Mouse (Mus musculus) bone marrow macrophage, adult 2 months (primary cell): ENCODE measurements around the gene Hist1h3g. TPM values are rescaled to one million over a fixed set of nuclear protein-coding genes. Genes with fewer than 3 reads are reported as not detected.
"Not testable (repeated sequence)": the region's sequence is repeated elsewhere in the genome, so short reads cannot be mapped to it uniquely, and the experiment has no call there.

Source experiments
- H3K27ac ChIP-seq: 2 replicates; pipeline ENCODE4 v1.5.1; 2012; ENCODE audit warnings: low read depth, low read length; ENCODE audit not compliant: insufficient read depth
- H3K4me1 ChIP-seq: 2 replicates; pipeline ENCODE4 v1.6.1; 2012; ENCODE audit warnings: low read length; ENCODE audit not compliant: control insufficient read depth, insufficient read depth
- H3K4me3 ChIP-seq: 2 replicates; pipeline ENCODE4 v1.5.1; 2012; ENCODE audit warnings: mild to moderate bottlenecking, low read length, moderate library complexity; ENCODE audit not compliant: insufficient read depth
- CTCF ChIP-seq: IDR thresholded peaks from 2 replicates; pipeline ENCODE4 v1.5.1; 2012; ENCODE audit warnings: low read depth, mild to moderate bottlenecking, low read length, moderate library complexity
- POLR2A ChIP-seq: IDR thresholded peaks from 2 replicates; pipeline ENCODE4 v1.6.1; 2012; ENCODE audit warnings: mild to moderate bottlenecking, low read depth, low read length, borderline replicate concordance
- polyA plus RNA-seq: library from polyadenylated mRNA; stranded (reverse); fragments of >200 nt; gene quantifications from 2 replicates; pipeline ENCODE4 v1.2.4, GENCODE M21; 2012; ENCODE audit not compliant: missing spikeins, insufficient read depth, insufficient read length

Hist1h3g gene
- polyA plus RNA-seq, 1 experiment, result not detected

GRCm38 (mm10) chr13:23554925-23555838 lies 20.0 kb downstream of the Hist1h3g start:
- Histone ChIP-seq H3K27ac (peak overlapping the region; percentile 87), H3K4me3 (peak overlapping the region; percentile 62), H3K4me1 (peaks cover 14% of the 10 kb centered on the region)
- no peak for TF ChIP-seq CTCF
- TF ChIP-seq POLR2A, result peak; percentile 89

DNA sequence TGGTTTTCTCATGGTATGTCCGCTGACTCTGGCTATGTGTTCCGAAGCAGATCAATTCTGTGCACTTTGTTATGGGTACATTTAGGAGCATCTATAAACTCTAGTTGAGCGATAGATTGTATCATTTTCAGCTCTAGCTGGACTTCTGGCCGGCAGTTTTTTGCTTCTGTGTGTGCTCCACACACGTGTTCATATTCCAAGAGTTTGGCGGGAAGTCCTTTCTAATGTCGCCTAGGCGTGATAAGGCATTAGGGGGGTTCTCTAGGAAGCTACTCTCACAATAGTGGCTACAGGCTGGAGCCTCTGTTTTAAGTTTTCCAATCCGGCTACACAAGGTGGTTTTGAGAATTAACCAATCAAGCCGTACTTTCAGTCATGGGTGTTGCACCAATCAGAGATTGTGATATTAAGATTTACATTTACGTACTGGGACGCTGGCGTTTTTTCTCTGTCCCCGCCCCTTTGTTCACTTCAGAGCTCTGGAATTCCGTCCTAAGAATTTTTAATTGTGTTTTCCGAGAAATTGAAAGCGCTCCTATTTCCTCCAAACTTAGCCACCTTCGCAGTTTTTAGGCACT lies 20.7 kb downstream of the Hist1h3g start:
- H3K27ac ChIP-seq, result peak overlapping the region; percentile 87
- peak overlapping the region; percentile 62 for H3K4me3 ChIP-seq
- no peak for TF ChIP-seq POLR2A
- TF ChIP-seq CTCF, result no peak
- H3K4me1 ChIP-seq, result peaks cover 13% of the 10 kb centered on the region

DNA sequence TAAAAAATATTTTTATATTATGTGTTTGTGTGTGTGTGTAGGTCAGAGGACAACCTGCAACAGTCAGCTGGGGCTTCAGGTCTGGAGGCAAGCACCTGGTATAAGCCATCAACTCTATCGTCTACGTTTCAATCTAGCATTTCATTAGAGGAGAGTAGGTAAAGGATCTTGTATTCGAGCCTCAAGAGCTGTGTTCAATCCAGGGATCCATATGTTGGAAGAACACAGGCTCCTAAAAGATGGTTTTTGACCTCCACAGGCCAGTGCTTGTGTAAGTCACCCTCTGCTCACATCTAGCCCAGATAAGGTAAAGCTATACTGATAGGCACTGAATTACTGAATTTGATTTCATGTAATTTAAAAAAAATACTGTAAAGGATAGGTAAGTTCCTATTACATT lies 21.7 kb downstream of the Hist1h3g start:
- Histone ChIP-seq H3K4me3 (peak overlapping the region; percentile 33; the same call in 1 of the 2 replicates), H3K27ac (peak overlapping the region; percentile 50), H3K4me1 (peaks cover 13% of the 10 kb centered on the region)
- TF ChIP-seq CTCF, result no peak
- TF ChIP-seq POLR2A, result no peak

DNA sequence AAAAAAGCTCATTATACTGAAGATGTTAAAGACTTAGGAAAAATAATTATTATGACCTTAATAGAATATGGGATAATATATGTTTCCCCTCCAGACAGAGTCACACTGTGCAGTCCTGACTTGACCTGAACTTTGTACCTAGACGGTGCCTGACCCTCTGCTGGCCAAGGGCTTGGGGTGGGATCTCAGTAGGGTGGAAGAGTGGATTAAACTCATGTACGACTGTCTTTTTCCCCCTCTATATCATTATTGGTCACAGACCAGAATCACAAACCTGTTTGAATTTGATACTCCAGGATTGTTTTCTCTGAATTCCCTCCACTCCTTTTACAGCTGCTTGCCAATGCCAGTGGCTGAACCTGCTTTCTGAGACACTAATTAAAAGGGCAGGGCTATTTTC lies 25.5 kb downstream of the Hist1h3g start:
- H3K27ac ChIP-seq, H3K4me3 ChIP-seq: not testable (repeated sequence)
- peaks cover 26% of the 10 kb centered on the region for H3K4me1 ChIP-seq

DNA sequence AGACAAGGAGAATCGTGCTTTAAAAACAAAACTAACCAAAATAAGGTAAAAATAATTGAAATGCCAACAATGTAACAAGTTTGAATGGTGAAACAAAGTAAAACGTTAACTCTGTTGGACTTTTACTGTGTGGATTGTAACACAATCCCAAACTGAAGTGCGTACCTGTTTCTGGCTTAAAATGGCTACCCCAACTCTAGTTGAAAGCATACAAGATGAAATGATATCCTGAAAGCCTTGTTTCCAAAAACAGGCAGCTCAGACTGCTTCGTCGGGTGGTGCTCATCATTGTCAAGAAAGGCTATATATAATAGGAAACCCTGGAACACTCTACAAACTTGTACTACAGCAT lies 26.3 kb downstream of the Hist1h3g start:
- Histone ChIP-seq H3K27ac (peak overlapping the region; percentile 76), H3K4me1 (peaks cover 26% of the 10 kb centered on the region), H3K4me3 (peak overlapping the region; percentile 56)

DNA sequence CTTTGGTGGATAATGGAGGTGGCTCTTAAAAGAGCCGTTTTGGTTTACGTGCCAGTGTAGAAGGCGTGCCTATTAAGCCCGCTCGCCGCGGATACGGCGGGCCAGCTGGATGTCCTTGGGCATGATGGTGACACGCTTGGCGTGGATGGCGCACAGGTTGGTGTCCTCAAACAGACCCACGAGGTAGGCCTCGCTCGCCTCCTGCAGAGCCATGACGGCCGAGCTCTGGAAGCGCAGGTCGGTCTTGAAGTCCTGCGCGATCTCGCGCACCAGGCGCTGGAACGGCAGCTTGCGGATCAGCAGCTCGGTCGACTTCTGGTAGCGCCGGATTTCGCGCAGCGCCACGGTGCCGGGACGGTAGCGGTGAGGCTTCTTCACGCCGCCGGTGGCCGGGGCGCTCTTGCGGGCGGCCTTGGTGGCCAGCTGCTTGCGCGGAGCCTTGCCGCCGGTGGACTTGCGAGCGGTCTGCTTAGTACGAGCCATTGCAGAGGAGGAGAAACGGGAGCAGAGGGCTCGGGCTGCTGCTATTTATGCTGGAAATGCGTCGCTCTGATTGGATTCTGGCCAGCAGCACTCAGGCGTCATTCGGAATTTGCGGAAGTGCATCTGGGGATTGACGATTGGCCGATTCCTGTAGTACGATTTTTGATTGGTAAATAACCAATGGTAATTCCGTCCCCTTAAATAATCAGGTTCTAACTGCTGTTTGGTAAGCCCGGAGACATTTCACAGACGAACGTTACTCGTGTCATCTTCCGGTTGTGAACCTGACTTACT lies 26.8 kb downstream of the Hist1h3g start, which contains the start of gene Hist1h3e:
Gene Hist1h3e (minus strand): TSS at position 487 of the 777 bp plus-strand sequence.
- H3K27ac ChIP-seq, result peak within 1 kb of the TSS; percentile 99
- H3K4me1 ChIP-seq, result peaks cover 23% of the 10 kb centered on the region
- peak; percentile 91 for TF ChIP-seq POLR2A
- peak within 1 kb of the TSS; percentile 56 for H3K4me3 ChIP-seq

- TF ChIP-seq POLR2A, result no peak
- no peak for TF ChIP-seq CTCF
These were observed 27.7 kb downstream of the Hist1h3g start for GRCm38 (mm10) chr13:23562699-23563462.

DNA sequence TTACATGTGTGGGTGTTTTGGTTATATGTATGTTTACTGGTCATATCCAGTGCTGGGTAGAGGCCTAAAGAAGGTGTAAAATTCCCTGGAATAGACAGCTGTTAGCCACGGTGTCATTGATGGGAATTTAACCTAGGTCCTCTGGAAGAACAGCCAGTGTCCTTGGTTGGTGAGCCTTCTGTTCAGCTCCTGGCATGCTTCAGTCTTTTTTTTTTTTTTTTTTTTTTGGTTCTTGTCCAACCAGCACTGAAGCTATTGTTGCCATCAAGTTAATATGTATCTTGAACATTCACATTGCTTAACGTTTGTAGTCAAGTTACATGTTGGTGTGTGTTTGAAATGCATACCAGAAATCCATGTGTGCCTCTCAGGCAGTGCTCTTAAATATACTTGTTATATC lies 29.3 kb downstream of the Hist1h3g start:
- Histone ChIP-seq H3K4me3 (no peak overlapping the region), H3K27ac (no peak overlapping the region; the same call in 1 of the 2 replicates), H3K4me1 (peaks cover 23% of the 10 kb centered on the region)
- TF ChIP-seq CTCF (no peak), POLR2A (no peak)

More at GRCm38 (mm10) chr13:23562699-23563462, 27.7 kb downstream of the Hist1h3g start:
- Histone ChIP-seq H3K4me1 (peaks cover 23% of the 10 kb centered on the region), H3K27ac (peak overlapping the region; percentile 99), H3K4me3 (peak overlapping the region; percentile 35)

GRCm38 (mm10) chr13:23570261-23571021 lies 35.2 kb downstream of the Hist1h3g start:
- peak overlapping the region; percentile 83 for H3K27ac ChIP-seq
- not testable (repeated sequence) for H3K4me1 ChIP-seq
- peak overlapping the region; percentile 42 for H3K4me3 ChIP-seq
